Mouse (Mus musculus) liver, embryonic 13.5 days (tissue): ENCODE results near the gene Arpc1b. TPM values are rescaled to one million over a fixed set of nuclear protein-coding genes. Genes with fewer than 3 reads are reported as not detected.
"Not testable (repeated sequence)": the region's sequence is repeated elsewhere in the genome, so short reads cannot be mapped to it uniquely, and the experiment has no call there.

Experiments used
- ATAC-seq: fragments of 200-750 bp; cut with Nextera tagmentation; 2 replicates; pipeline ENCODE4 v1.8.0; 2017; ENCODE audit warnings: low read depth, mild to moderate bottlenecking, moderate number of reproducible peaks, moderate library complexity
- DNase-seq: peaks from one replicate; pipeline ENCODE4 v3.0.0; 2022
- H3K27ac ChIP-seq: fragments of 300-500 bp; sonication (generic); 2 replicates; pipeline ENCODE4 v1.5.1; 2015; ENCODE audit warnings: moderate library complexity, mild to moderate bottlenecking, inconsistent platforms
- H3K27me3 ChIP-seq: fragments of 300-500 bp; sonication (generic); 2 replicates; pipeline ENCODE4 v1.6.1; 2015; ENCODE audit warnings: mild to moderate bottlenecking, inconsistent platforms
- H3K36me3 ChIP-seq: fragments of 300-500 bp; sonication (generic); 2 replicates; pipeline ENCODE4 v1.6.1; 2015; ENCODE audit warnings: mild to moderate bottlenecking, inconsistent platforms
- H3K4me1 ChIP-seq: fragments of 300-500 bp; sonication (generic); replicated peaks from 2 replicates; pipeline ENCODE4 v1.6.1; 2015; ENCODE audit warnings: inconsistent platforms
- H3K4me2 ChIP-seq: fragments of 300-500 bp; sonication (generic); 2 replicates; pipeline ENCODE4 v1.6.1; 2015; ENCODE audit warnings: inconsistent platforms, mild to moderate bottlenecking, moderate library complexity
- H3K4me3 ChIP-seq: fragments of 300-500 bp; sonication (generic); replicated peaks from 2 replicates; pipeline ENCODE4 v1.5.1; 2015; ENCODE audit warnings: mild to moderate bottlenecking, inconsistent platforms
- H3K9ac ChIP-seq: fragments of 300-500 bp; sonication (generic); 2 replicates; pipeline ENCODE4 v1.6.1; 2015; ENCODE audit warnings: mild to moderate bottlenecking, inconsistent platforms
- H3K9me3 ChIP-seq: fragments of 300-500 bp; sonication (generic); replicated peaks from 2 replicates; pipeline ENCODE4 v1.6.1; 2016; ENCODE audit warnings: inconsistent platforms
- WGBS: fragments of 180-500 bp; shearing (Covaris S2); methylation state at CpG from one replicate; pipeline ENCODE4 v1.1.7; 2015; ENCODE audit not compliant: insufficient replicate concordance; 5-methylcytosine and 5-hydroxymethylcytosine counted together
- polyA plus RNA-seq: library from polyadenylated mRNA; unstranded; fragments of >200 nt; fragmentation: Nextera tagmentation; extraction: Ambion mirVana; gene quantifications from 2 replicates; pipeline ENCODE4 v1.2.1, GENCODE M21; 2015

The Arpc1b gene
- polyA plus RNA-seq, 1 experiment from 2014 or later: 163 TPM

DNA sequence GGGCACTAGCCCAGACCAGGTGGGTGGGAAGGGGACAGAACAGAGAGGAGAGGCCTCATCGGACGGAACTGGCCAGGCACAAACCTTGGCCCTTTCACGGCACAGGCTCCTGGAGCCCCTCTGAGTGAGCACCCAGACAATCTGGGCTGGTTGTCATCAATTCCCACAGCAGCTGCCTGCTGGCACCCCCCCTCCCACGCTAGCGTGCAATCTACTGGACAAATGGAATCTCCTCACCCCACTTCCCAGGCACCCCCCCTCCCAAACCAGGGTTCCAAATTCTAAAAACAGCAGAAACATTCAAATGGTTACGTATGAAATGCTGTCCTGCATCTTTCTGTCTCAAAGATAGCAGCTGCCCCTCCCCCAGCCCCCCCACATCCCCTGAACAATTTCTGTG is 15.8 kb downstream of the Arpc1b start:
- not testable (repeated sequence) for H3K27ac ChIP-seq, H3K9ac ChIP-seq, H3K27me3 ChIP-seq, H3K4me2 ChIP-seq, H3K4me1 ChIP-seq, ATAC-seq, H3K9me3 ChIP-seq, DNase-seq, H3K4me3 ChIP-seq
- WGBS: 76% methylated on average over 6 of the region's 6 CpGs
- H3K36me3 ChIP-seq: peaks cover 98% of the 10 kb centered on the region

DNA sequence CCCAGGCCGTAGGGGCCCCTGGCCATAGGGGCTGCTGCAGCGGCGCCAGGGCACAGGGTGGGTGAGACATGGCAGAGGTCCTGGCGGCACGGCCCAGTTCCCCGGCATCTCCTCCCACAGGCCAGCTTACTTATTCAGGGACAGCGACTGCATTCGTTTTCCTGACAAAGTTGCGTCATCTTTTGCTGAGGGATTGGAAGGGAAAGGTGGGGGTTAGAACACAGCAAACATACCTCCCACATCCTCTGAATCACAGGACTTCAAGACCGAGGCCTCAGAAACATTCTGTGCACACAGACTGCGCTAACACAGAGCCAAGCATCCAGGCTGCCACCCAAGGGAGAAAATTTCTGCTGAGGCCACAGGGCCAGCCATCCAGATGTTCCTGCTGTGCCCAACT is 16.2 kb downstream of the Arpc1b start:
- no peaks in the 10 kb centered on the region for H3K9me3 ChIP-seq
- peak; percentile 23; the same call in 1 of the 2 replicates for ATAC-seq
- 78% methylated on average over 11 of the region's 11 CpGs for WGBS
- peaks cover 98% of the 10 kb centered on the region for H3K36me3 ChIP-seq
- H3K4me3 ChIP-seq: no peak overlapping the region
- H3K4me2 ChIP-seq: no peak overlapping the region
- DNase-seq: no peak
- no peak overlapping the region for H3K27ac ChIP-seq
- H3K27me3 ChIP-seq: no peaks in the 10 kb centered on the region
- peaks cover 7% of the 10 kb centered on the region; the same call in 1 of the 2 replicates for H3K4me1 ChIP-seq
- no peak overlapping the region for H3K9ac ChIP-seq

GRCm38 (mm10) chr5:145130995-145131394 is 17.0 kb downstream of the Arpc1b start:
- Histone ChIP-seq H3K9me3 (no peaks in the 10 kb centered on the region), H3K27me3 (no peaks in the 10 kb centered on the region), H3K4me3 (no peak overlapping the region), H3K9ac (no peak overlapping the region), H3K36me3 (peaks cover 98% of the 10 kb centered on the region), H3K4me1 (peaks cover 7% of the 10 kb centered on the region; the same call in 1 of the 2 replicates), H3K4me2 (no peak overlapping the region), H3K27ac (no peak overlapping the region)
- 81% methylated on average over 3 of the region's 3 CpGs for WGBS
- ATAC-seq: no peak
- DNase-seq: no peak

DNA sequence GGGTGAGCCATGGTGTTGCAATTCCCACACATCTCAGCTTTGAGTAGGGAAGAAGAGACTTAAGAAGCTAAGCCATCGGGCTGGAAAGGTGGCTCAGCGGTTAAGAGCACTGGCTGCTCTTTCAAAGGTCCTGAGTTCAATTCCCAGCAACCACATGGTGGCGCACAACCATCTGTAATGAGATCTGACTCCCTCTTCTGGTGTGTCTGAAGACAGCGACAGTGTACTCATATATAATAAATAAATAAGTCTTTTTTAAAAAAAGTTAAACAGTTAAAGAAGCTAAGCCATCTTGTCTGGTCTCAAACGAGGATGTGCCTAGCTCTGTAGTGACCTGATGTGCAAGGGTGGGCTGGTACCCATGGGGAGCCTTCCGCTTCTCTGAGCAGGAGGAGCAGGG is 19.3 kb downstream of the Arpc1b start:
- H3K9ac ChIP-seq, ATAC-seq, DNase-seq, H3K27me3 ChIP-seq, H3K9me3 ChIP-seq, H3K4me2 ChIP-seq, H3K27ac ChIP-seq, H3K4me3 ChIP-seq: not testable (repeated sequence)
- H3K36me3 ChIP-seq: peaks cover 89% of the 10 kb centered on the region
- H3K4me1 ChIP-seq: peaks cover 24% of the 10 kb centered on the region
- WGBS: 83% methylated on average over 6 of the region's 6 CpGs

GRCm38 (mm10) chr5:145138836-145139235 is 24.8 kb downstream of the Arpc1b start:
- 12% methylated on average over 6 of the region's 6 CpGs for WGBS
- no peak for DNase-seq

DNA sequence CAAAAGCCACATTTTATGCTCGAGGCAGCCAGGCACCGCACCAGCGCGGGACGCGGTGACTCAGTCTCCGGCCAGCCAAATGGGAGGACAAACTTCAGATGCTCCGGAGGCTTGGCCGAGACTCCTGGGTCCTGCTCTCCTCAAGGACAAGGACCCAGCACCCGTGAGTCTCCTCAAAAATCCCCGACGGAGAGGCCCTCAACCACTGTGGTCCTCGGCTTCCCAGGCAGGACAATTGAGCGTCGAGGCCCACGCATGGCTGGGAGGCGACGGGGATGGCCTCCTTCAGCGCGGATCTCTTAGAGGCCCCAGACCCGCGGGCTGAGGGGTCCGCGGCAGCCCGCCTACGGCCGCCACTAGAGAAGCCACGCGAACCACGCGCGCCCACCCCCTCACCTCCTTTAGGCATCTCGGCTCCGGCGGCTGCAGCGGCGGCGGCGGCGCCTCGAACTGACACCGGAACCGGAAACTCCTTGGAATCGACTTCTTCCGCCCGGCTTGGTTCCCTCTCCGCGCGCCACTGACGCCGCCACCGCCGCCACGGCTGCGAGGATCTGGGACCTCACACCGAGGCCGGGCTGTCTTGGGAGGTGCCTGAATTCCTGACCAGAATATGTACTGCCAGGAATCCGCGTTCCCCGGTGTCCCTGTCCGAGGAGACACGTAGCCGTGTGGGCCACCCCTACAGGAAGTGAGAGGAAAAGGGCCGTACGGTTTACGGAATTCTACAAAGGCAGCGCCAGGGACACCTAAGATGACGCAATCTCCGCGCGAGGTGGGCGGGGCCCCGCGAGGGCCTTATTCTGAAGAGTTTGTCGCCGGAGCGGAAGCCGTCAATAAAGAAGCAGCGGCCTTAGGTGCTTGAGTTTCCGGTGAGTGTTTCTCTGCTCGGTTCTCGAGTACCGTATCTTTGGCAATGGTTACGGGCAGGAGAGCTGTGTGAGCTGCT is 25.8 kb downstream of the Arpc1b start, which contains the start of the genes Pdap1 and Bud31:
Gene Pdap1 (minus strand): TSS at position 668 of the 949 bp plus-strand sequence.
Gene Bud31 (plus strand): TSS at position 792 of the 949 bp plus-strand sequence.
- peaks cover 59% of the 10 kb centered on the region for H3K36me3 ChIP-seq
- DNase-seq: peak; percentile 91

More at GRCm38 (mm10) chr5:145138836-145139235, 24.8 kb downstream of the Arpc1b start:
- H3K9ac ChIP-seq: peak overlapping the region; percentile 95
- H3K4me3 ChIP-seq: peak overlapping the region; percentile 96
- H3K4me2 ChIP-seq: peak overlapping the region; percentile 93
- peak overlapping the region; percentile 95; the same call in 1 of the 2 replicates for H3K27ac ChIP-seq
- peaks cover 59% of the 10 kb centered on the region for H3K36me3 ChIP-seq
- H3K27me3 ChIP-seq: no peaks in the 10 kb centered on the region
- H3K4me1 ChIP-seq: peaks cover 52% of the 10 kb centered on the region
- no peak for ATAC-seq
- no peaks in the 10 kb centered on the region for H3K9me3 ChIP-seq

DNA sequence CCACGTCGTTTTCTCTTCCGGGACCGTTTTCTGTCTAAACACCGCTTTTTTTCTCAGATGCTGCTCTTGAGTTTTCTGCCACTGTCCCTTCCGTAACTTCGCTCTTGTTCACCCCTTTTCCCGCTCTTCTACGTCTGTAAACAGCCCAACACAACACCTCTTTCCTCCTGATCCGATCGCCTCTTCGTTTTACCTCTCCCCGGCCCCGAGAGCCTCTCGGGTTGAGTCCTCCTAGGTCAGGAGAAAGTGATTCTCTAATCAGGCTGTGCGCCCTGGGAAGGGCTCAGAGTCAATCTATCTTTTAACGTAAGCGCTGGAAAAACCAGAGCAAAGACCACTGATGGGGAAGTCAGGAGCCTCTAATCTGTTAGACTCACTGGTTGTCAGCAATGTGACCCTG is 26.6 kb downstream of the Arpc1b start:
- peak; percentile 24 for DNase-seq
- H3K4me1 ChIP-seq: peaks cover 52% of the 10 kb centered on the region
- H3K9ac ChIP-seq: peak overlapping the region; percentile 95
- no peaks in the 10 kb centered on the region for H3K9me3 ChIP-seq
- under 1% methylated on average over 18 of the region's 18 CpGs for WGBS
- peaks cover 59% of the 10 kb centered on the region for H3K36me3 ChIP-seq
- H3K27me3 ChIP-seq: no peaks in the 10 kb centered on the region
- peak; percentile 50 for ATAC-seq
- peak overlapping the region; percentile 93 for H3K4me2 ChIP-seq
- H3K27ac ChIP-seq: peak overlapping the region; percentile 95
- H3K4me3 ChIP-seq: peak overlapping the region; percentile 96

More for the DNA sequence above, 25.8 kb downstream of the Arpc1b start, which contains the start of the genes Pdap1 and Bud31:
- H3K27ac ChIP-seq: peak within 1 kb of the TSS; percentile 95
- peak within 1 kb of the TSS; percentile 95 for H3K9ac ChIP-seq
- H3K9me3 ChIP-seq: no peaks in the 10 kb centered on the region
- H3K4me1 ChIP-seq: peaks cover 52% of the 10 kb centered on the region
- peak within 1 kb of the TSS; percentile 96 for H3K4me3 ChIP-seq
- WGBS: under 1% methylated on average over 84 of the region's 84 CpGs
- H3K4me2 ChIP-seq: peak within 1 kb of the TSS; percentile 93
- peak; percentile 88 for ATAC-seq
- no peaks in the 10 kb centered on the region for H3K27me3 ChIP-seq

GRCm38 (mm10) chr5:145147748-145148147 is 33.7 kb downstream of the Arpc1b start:
- 84% methylated on average over 5 of the region's 5 CpGs for WGBS
- H3K9me3 ChIP-seq: no peaks in the 10 kb centered on the region
- no peak for DNase-seq
- H3K36me3 ChIP-seq: peaks cover 100% of the 10 kb centered on the region
- H3K4me2 ChIP-seq: no peak overlapping the region
- no peak overlapping the region for H3K4me3 ChIP-seq
- ATAC-seq: no peak
- H3K4me1 ChIP-seq: peaks cover 42% of the 10 kb centered on the region
- H3K9ac ChIP-seq: no peak overlapping the region
- H3K27ac ChIP-seq: no peak overlapping the region
- H3K27me3 ChIP-seq: no peaks in the 10 kb centered on the region

GRCm38 (mm10) chr5:145149294-145149693 is 35.3 kb downstream of the Arpc1b start:
- Histone ChIP-seq H3K27me3 (no peaks in the 10 kb centered on the region), H3K9me3 (no peaks in the 10 kb centered on the region), H3K27ac (peak overlapping the region; percentile 69), H3K9ac (no peak overlapping the region), H3K36me3 (peaks cover 100% of the 10 kb centered on the region), H3K4me2 (no peak overlapping the region), H3K4me3 (no peak overlapping the region), H3K4me1 (peaks cover 46% of the 10 kb centered on the region)
- ATAC-seq (peak; percentile 65), DNase-seq (peak; percentile 29)
- WGBS: 36% methylated on average over 6 of the region's 6 CpGs

DNA sequence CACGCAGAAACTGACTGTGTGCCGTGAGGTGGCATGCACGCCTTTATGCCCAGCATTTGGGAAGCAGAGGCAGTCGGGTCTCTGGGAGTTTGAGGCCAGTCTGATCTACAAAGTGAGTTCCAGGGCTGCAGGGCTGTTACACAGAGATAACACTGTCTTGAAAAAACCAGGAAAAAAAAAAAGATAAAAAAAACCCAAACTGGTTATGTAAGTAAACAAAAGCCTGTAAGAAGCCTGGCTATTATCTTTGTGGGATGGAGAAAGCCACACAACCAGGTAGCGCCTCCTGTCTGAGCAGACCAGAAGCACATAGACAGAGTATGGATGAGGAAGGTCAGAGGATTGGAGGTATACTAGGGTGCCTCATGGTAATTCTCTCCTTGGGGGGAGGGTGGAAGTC is 38.7 kb downstream of the Arpc1b start:
- Histone ChIP-seq H3K4me2 (peak overlapping the region; percentile 24; the same call in 1 of the 2 replicates), H3K4me1 (peaks cover 46% of the 10 kb centered on the region), H3K36me3 (peaks cover 90% of the 10 kb centered on the region), H3K27ac (peak overlapping the region; percentile 75), H3K4me3 (no peak overlapping the region), H3K9me3 (no peaks in the 10 kb centered on the region), H3K9ac (peak overlapping the region; percentile 17; the same call in 1 of the 2 replicates), H3K27me3 (no peaks in the 10 kb centered on the region)
- ATAC-seq (peak; percentile 60), DNase-seq (peak; percentile 40)
- WGBS: 46% methylated on average over 5 of the region's 5 CpGs

DNA sequence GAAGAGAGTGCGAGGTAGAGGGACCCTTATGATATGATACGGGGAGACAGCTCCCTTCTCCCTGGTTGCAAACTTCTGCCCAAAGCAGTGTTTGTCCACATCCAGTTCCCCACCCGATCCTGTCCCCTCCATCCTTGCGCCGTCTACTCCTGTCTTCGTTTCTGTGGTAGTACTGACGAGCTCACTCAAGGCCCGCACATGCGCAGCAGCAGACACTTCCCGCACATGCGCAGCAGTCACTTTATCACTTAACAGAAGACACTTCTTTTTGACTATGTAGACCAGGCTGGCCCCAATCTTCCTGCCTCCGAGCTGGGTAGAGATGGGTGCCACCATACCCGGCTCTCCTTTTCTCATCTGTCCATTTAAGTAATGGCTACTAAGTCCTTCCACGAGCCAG is 47.3 kb downstream of the Arpc1b start:
- no peak for DNase-seq
- peaks cover 18% of the 10 kb centered on the region for H3K4me1 ChIP-seq
- no peaks in the 10 kb centered on the region for H3K9me3 ChIP-seq
- peaks cover 78% of the 10 kb centered on the region for H3K36me3 ChIP-seq
- ATAC-seq: no peak
- no peak overlapping the region for H3K4me2 ChIP-seq
- WGBS: 89% methylated on average over 14 of the region's 14 CpGs
- no peak overlapping the region for H3K4me3 ChIP-seq
- H3K27me3 ChIP-seq: no peaks in the 10 kb centered on the region
- no peak overlapping the region for H3K9ac ChIP-seq
- H3K27ac ChIP-seq: no peak overlapping the region
